Mouse (Mus musculus) brain, embryonic 18.5 days (tissue): Measurements from ENCODE around the gene Prrg2.
A peak's percentile ranks its signal among the peaks of the same experiment; 100 is the strongest.
"Not testable (repeated sequence)": the region's sequence is repeated elsewhere in the genome, so short reads cannot be mapped to it uniquely, and the experiment has no call there.

Experiments used
- DNase-seq: peaks from one replicate; pipeline ENCODE4 v3.0.0-alpha.2; 2012; ENCODE audit warnings: low read depth, low spot score

Gene Prrg2

DNA sequence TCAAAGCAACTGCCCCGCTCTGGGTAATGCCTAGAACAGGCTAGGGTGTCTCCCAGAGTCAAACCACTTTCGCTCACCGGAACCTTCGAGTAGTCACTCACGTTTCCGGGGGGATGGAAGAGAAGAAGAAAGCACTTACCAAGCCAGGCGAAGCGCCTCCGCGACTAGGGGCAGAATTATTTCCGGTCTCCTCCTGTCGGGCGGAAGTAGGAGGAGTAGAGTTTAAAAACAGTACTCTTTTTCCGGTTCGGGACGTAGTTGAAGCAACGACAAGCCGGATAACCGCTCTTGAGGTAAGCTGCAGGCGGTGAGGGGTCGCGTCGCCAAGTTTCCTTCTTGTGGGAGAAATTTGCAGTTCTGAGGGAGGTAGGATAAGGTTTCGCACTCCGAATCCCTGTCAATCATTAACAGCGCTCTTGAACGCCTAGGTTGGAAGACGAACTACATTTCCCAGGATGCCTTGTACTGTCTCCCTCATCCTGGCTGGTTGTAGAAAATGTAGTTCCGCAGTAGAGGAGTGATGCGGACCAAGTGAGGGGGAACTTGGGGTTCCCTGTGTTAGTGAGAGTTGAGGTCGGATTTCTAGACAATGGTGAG lies at the start of gene Prrg2, which contains the start of gene Nosip:
TSS of gene Prrg2 (minus strand) at position 439 of the 597 bp plus-strand sequence.
TSS of gene Nosip (plus strand) at position 191 of the 597 bp plus-strand sequence.
- peak; percentile 96 for DNase-seq

DNA sequence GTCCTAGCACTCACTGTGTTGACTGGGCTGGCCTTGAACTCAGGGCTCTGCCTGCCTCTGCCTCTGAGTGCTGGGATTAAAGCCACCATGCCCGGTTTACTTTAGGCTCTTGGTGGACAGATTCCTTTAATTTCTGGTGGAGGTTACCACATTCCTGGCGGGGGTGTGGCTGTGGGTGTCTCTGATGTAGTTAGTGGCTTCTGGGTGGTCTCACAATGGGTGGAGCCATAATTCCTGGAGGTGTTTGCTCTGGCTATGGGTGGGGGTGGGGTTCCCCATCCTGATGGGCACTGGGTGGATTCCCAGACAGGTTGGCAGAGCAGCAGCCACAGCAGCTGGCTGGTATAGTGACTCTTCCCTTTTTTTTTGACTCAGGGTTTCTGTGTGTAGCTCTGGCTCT lies 49.5 kb upstream of the Prrg2 start:
- DNase-seq = no peak

DNA sequence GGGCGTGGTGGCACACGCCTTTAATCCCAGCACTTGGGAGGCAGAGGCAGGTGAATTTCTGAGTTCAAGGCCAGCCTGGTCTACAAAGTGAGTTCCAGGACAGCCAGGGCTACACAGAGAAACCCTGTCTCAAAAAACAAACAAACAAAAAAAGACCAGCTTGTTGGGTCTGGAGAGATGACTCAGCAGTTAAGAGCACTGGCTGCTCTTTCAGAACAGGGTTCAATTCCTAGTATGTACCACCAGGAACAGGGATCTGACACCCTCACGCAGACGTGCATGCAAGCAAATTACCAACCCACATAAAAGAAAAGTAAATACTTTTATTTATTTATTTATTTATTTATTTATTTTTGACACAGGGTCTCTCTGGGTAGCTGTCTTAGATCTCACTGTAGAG lies 47.6 kb upstream of the Prrg2 start:
- not testable (repeated sequence) for DNase-seq

- no peak for DNase-seq
Measured at GRCm38 (mm10) chr7:45107052-45107645, 44.7 kb upstream of the Prrg2 start.

- no peak for DNase-seq
Measured at GRCm38 (mm10) chr7:45106441-45106840, 44.0 kb upstream of the Prrg2 start.

DNA sequence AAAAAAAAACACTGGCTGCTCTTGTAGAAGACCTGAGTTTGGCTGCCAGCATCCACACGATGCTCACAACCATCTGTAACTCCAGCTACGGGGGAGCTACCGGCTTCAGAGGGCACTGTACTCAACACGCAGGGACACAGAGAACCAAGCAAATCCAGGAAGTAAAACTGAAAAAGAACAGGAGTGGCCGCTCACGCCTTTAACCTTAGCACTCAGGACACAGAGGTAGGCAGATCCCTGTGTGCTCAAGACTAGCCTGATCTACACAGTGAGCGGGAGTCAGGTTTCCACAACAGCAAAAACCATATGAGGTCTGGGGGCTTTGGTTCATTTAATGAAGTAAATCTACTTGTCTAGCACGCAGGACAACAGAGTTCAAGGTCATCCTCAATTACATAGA lies 43.0 kb upstream of the Prrg2 start:
- DNase-seq = no peak

- no peak for DNase-seq
Measured at GRCm38 (mm10) chr7:45104941-45105340, 42.5 kb upstream of the Prrg2 start.

GRCm38 (mm10) chr7:45103652-45104180 lies 41.2 kb upstream of the Prrg2 start, which contains the start of gene Fcgrt:
Gene Fcgrt, minus strand, starts transcription at chr7:45103851.
- DNase-seq = no peak

DNA sequence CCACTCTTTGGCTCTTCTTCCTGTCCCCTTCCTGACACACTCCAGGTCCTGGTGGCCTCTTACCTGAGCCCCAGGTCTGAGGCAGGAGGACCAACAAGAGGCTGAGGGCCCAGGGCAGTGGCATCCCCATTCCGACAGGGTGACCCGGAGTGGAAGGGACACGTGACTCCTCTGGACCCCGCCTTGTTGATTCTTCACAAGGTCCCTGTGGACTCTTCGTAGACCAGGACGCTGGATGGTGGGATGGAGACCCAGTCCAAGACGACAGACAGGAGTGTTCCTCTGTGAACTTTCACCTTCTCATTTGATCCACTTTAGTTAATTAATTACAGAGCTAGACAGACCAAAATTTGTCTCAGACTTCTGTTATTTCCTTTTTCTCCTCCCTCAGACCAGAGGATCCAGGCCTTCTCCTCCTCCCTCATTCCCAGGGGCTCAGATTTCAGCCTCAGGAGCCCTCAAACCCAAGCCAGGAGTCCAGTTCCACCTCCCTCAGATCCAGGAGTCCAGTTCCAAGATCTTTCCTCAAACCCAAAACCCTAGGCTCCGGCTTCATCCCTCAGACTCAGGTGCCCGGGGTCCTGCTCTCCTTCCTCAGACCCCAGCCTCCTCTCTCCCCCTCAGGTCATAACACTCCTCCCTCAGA lies 40.6 kb upstream of the Prrg2 start:
- no peak for DNase-seq

DNA sequence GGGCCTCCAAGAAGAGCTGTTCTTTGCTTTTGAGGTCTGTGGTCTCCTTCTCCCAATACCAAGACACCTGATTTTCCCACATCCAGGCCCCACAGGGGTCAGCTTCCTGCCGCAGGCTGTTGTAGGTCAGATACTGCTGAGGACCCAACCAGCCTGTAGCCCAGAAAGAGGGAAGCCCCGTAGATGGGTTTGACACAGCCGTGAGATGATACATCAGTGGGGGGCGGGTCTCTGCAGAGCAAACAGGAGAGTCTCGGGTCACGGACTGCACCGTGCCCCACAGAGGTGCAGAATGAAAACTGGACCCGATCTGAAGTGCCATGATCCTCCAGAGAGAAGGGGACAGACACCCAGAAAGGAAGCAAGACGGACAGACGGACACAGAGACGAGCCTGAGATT lies 40.0 kb upstream of the Prrg2 start:
- no peak for DNase-seq

DNA sequence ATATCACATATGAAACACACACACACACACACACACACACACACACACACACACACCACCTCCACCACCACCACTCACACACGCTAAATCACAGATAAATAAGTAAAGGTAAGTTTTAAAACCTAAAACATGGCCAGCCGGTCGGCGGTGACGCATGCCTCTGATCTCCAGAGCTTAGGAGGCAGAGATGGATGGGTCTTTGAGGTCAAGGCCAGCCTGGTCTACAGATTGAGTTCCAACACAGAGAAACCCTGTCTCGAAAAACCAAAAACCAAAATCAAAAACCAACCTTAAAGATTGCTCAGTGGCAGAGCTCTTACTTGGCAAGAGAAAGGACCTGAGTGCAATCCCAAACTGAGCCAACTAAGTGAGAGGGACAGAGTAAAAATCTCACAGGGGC lies 37.6 kb upstream of the Prrg2 start:
- DNase-seq = no peak

DNA sequence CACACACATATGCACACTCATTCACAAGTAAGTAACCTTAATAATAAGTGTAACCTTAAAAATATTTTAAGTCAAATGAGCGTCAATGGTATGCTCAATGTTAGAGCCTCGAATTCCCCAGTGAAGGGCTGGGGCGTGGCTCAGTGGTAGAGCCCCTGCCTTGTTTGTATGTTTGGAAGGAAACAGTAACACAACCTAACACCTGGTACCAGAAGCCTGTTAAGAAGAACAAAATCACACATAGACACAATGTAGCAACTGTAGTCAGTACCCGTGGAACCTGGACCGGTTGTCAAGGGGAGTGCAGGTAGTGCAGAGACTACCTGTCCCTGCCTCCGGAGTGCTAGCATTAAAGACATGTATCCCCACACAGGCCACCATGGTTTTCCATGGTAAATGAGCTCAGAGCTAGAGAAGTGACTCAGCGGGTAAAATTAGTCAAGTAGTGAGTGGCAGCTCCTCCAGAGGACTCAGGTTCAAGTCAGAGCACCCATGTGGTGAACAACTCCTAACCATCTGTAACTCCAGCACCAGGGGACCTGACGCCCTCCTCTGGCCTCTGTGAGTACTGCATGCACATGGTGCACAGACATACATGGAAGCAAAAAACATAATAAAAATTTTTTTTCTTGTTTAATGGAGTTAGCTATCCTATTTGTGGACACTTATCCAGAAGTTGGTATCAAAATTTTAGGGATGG lies 36.2 kb upstream of the Prrg2 start:
- no peak for DNase-seq

GRCm38 (mm10) chr7:45097479-45097878 lies 35.0 kb upstream of the Prrg2 start:
- DNase-seq = no peak

DNA sequence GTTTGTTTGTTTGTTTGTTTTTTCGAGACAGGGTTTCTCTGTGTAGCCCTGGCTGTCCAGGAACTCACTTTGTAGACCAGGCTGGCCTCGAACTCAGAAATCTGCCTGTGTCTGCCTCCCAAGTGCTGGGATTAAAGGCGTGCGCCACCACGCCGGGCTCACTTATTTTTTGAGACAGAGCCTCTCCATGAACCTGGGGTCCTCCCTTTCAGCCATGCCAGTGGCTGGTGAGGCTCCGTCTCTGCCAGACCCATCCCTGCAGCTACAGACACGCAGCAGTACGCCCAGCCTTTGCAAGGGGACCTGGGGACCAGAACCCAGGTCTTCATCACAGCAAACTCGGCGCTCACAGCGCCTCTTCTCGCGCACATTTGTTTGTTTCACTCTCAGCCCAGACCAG lies 33.5 kb upstream of the Prrg2 start:
- DNase-seq = not testable (repeated sequence)

DNA sequence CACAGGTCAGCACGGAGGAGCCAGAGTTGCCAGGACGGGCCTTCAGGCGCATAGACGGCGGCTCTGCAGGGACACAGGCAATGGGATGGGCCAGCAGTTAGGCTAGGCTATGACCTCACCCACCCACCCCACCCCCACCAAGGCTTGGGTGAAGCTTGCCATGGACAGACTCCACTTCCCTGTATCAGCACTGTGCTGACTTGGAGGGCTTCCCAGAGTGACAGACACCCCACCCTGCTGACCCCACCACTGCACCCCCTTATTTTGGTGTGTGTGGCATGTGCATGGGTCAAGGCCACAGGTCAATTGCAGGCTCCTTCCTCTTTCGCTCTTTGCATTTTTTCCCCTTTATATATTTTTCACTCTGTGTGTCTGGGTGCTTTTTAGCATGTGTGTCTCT lies 32.9 kb upstream of the Prrg2 start:
- no peak for DNase-seq

- DNase-seq = no peak
Measured at GRCm38 (mm10) chr7:45094121-45094520, 31.6 kb upstream of the Prrg2 start.

DNA sequence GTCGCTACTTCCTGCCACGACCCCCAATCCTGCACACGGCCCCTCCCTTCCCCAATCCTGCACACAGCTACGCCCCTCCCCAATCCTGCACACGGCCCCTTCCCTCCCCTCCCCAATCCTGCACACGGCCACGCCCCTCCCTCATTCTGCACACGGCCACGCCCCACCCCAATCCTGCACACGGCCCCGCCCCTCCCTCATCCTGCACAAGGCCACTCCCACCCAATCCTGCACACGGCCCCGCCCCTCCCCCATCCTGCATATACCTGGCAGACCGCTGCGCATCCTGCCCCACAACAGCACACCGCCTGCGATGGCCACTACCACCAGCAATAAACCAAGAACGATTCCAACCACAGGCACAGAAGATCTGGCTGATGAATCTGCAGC lies 31.0 kb upstream of the Prrg2 start:
- DNase-seq = no peak

DNA sequence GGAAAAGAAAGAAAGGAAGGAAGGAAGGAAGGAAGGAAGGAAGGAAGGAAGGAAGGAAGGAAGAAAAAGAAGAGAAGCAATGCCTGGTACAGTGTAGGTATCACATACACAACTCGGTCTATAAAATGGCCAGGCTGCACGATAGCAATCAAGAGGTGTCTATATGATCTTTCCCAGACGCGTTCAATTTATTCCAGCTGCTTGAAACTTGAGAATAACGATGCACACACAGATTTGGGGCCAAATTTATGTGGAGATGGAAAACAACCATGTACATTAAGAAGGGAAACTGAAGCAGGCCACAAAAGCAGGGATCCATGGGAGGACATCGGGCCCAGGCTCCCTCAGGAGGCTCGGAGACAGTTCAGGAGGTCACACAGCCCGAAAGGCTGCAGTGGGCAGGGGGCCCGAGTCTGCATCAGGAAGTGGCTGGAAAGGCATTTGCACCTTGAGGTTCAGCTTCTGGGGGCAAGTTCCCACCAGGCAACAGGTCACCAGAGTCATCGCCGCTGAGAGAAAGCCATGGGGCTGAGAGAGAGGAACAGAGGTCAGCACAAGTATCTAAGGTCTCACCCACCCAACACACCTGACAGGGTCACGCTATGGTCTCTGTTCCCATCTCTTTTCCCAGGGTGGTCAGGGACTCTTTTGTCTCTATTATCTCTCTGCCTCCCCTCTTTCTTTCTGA lies 30.5 kb upstream of the Prrg2 start:
- no peak for DNase-seq

- DNase-seq = peak; percentile 79
Measured at GRCm38 (mm10) chr7:45092048-45092447, 29.6 kb upstream of the Prrg2 start, which contains the start of gene Rcn3. Gene Rcn3, minus strand, starts transcription at chr7:45092221.

GRCm38 (mm10) chr7:45091001-45091990 lies 28.8 kb upstream of the Prrg2 start:
- no peak for DNase-seq
